Mouse (Mus musculus) brain, adult 2 months (tissue): Measurements from ENCODE around the gene Gadd45a.

Source experiments
- DNase-seq: peaks from one replicate; pipeline ENCODE4 v3.0.0; 2011; ENCODE audit warnings: low read depth, low spot score

Gadd45a gene

GRCm38 (mm10) chr6:66985500-66985899 lies 51.8 kb downstream of the Gadd45a start:
- DNase-seq, result no peak
